Mouse (Mus musculus): ENCODE measurements at regions not wholly inside any gene's neighbourhood (a gene's known extent, or its start where the extent isn't known, plus 50 kb on each side); places are given as distances from the start of the nearest gene placed in this dataset.

DNA sequence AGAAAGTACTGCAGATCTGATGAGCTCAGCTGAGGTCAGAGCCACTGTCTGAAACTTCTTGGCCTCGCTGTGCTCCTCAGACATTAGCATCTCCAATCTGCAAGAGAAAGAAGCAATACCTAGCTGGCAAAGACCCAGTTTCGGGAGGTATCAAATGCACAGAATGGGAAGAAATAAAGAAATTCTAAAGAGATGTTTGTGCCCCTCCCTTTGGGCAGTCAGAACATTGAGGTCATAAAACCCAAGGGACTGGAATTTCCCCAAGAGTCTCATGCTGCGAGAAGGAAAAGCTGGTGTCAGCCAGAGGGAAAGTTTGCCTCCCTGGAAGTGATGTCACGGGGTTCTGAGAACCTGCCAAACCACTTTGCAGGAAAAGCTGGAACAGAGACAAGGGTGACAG lies 277.6 kb downstream of the Pdcd6ip start:
- TF ChIP-seq CTCF (conservative IDR thresholded peaks at IDR 0.05; ENCODE audit: low read length) (no peak), NANOG (IDR thresholded peaks at IDR 0.05; ENCODE audit: borderline replicate concordance, low read length) (no peak)

Data from E14TG2a.4 (cell line).